In genomic region chr7:127776878-127777473, GRCm38 (mm10) we compare ENCODE assay signal across 7 mouse cellular contexts. TPM values are rescaled to one million over a fixed set of nuclear protein-coding genes. Genes with fewer than 3 reads are reported as not detected.
DNase-seq lines count a peak whose midpoint lies in the region; ATAC-seq and TF ChIP-seq lines count a peak whose summit lies in the region.

No protein-coding gene starts in this region.

- under 1% methylated on average over 70 of the region's 70 CpGs for WGBS in embryonic facial prominence, embryonic 12.5 days
- under 1% methylated on average over 51 of the region's 70 CpGs for WGBS in heart, adult 2 months
- WGBS in limb, embryonic 13.5 days: under 1% methylated on average over 62 of the region's 70 CpGs
- WGBS in midbrain, embryonic 16.5 days: under 1% methylated on average over 56 of the region's 70 CpGs

- peak overlapping the region; percentile 86 for H3K4me2 ChIP-seq in embryonic facial prominence, embryonic 12.5 days (replicated peaks)
- H3K4me2 ChIP-seq in limb, embryonic 13.5 days (replicated peaks): peak overlapping the region; percentile 81
- peak overlapping the region; percentile 63 for H3K4me2 ChIP-seq in midbrain, embryonic 16.5 days (ENCODE audit: low read length)

- peaks cover 22% of the 10 kb centered on the region for H3K36me3 ChIP-seq in embryonic facial prominence, embryonic 12.5 days
- H3K36me3 ChIP-seq in heart, adult 2 months (ENCODE audit: control insufficient read depth, insufficient read depth, low read length): peaks cover 6% of the 10 kb centered on the region
- peaks cover 42% of the 10 kb centered on the region for H3K36me3 ChIP-seq in limb, embryonic 13.5 days
- peaks cover 12% of the 10 kb centered on the region for H3K36me3 ChIP-seq in midbrain, embryonic 16.5 days (ENCODE audit: control insufficient read depth, insufficient read depth, low read length)

- TF ChIP-seq POLR2A in heart, adult 2 months (IDR thresholded peaks at IDR 0.05; ENCODE audit: insufficient read depth, low read depth, low read length): peak; percentile 65; the same call in 1 of the 2 replicates

- H3K27me3 ChIP-seq in embryonic facial prominence, embryonic 12.5 days: no peaks in the 10 kb centered on the region
- no peaks in the 10 kb centered on the region for H3K27me3 ChIP-seq in heart, adult 2 months (ENCODE audit: control insufficient read depth, insufficient read depth, low read length)
- H3K27me3 ChIP-seq in limb, embryonic 13.5 days: no peaks in the 10 kb centered on the region
- H3K27me3 ChIP-seq in midbrain, embryonic 16.5 days (ENCODE audit: control insufficient read depth, insufficient read depth, low read depth, low read length): no peaks in the 10 kb centered on the region

- DNase-seq in adrenal gland, postnatal 25 days: peak; percentile 96
- DNase-seq in heart, adult 2 months: peak; percentile 96 to 97
- peak; percentile 95 to 96 for DNase-seq in kidney, adult 8-10 months
- DNase-seq in spleen, postnatal 10 days (ENCODE audit: low spot score in 2 of 2): peak; percentile 95 to 98

- peaks cover 8% of the 10 kb centered on the region for H3K4me1 ChIP-seq in embryonic facial prominence, embryonic 12.5 days
- no peaks in the 10 kb centered on the region; the same call in 1 of the 2 replicates for H3K4me1 ChIP-seq in heart, adult 2 months (ENCODE audit: control insufficient read depth, insufficient read depth, low read length)
- peaks cover 30% of the 10 kb centered on the region for H3K4me1 ChIP-seq in limb, embryonic 13.5 days
- peaks cover 10% of the 10 kb centered on the region for H3K4me1 ChIP-seq in midbrain, embryonic 16.5 days (ENCODE audit: control insufficient read depth, insufficient read depth, low read length)

- peak overlapping the region; percentile 95 for H3K9ac ChIP-seq in embryonic facial prominence, embryonic 12.5 days
- peak overlapping the region; percentile 93 for H3K9ac ChIP-seq in heart, adult 2 months (ENCODE audit: low read depth, low read length)
- H3K9ac ChIP-seq in limb, embryonic 13.5 days: peak overlapping the region; percentile 92
- H3K9ac ChIP-seq in midbrain, embryonic 16.5 days (ENCODE audit: low read depth, low read length): peak overlapping the region; percentile 91

- intact Hi-C loops in heart, adult 2 months (cut with DNase I): loop anchor here (5.0 kb wide), 1 partner anchor 100 kb away; the partner anchor contains the start of genes Zfp646 and Zfp668

- TF ChIP-seq CTCF in heart, adult 2 months (IDR thresholded peaks at IDR 0.05): no peak

- H3K27ac ChIP-seq in embryonic facial prominence, embryonic 12.5 days: peak overlapping the region; percentile 96
- H3K27ac ChIP-seq in heart, adult 2 months: peak overlapping the region; percentile 99
- peak overlapping the region; percentile 97 for H3K27ac ChIP-seq in limb, embryonic 13.5 days
- peak overlapping the region; percentile 98 for H3K27ac ChIP-seq in midbrain, embryonic 16.5 days (ENCODE audit: low read length)

- H3K79me2 ChIP-seq in heart, adult 2 months (replicated peaks; ENCODE audit: control insufficient read depth, insufficient read depth, low read length): 0 out of 2 replicates have a peak, but pooled peaks cover 2% of the 10 kb centered on the region

- peak; percentile 79 for ATAC-seq in embryonic facial prominence, embryonic 12.5 days (ENCODE audit: insufficient number of reproducible peaks, insufficient read depth, low FRiP score, low TSS enrichment)
- peak; percentile 91 for ATAC-seq in limb, embryonic 13.5 days (ENCODE audit: low FRiP score, low read depth)
- peak; percentile 93 for ATAC-seq in midbrain, embryonic 16.5 days

- H3K4me3 ChIP-seq in embryonic facial prominence, embryonic 12.5 days: peak overlapping the region; percentile 88
- peak overlapping the region; percentile 94 for H3K4me3 ChIP-seq in heart, adult 2 months
- H3K4me3 ChIP-seq in limb, embryonic 13.5 days: peak overlapping the region; percentile 74
- H3K4me3 ChIP-seq in midbrain, embryonic 16.5 days (ENCODE audit: low read depth, low read length): peak overlapping the region; percentile 86

- H3K9me3 ChIP-seq in embryonic facial prominence, embryonic 12.5 days: no peaks in the 10 kb centered on the region
- no peaks in the 10 kb centered on the region for H3K9me3 ChIP-seq in limb, embryonic 13.5 days
- H3K9me3 ChIP-seq in midbrain, embryonic 16.5 days (replicated peaks; ENCODE audit: control insufficient read depth, low read length, poor library complexity, severe bottlenecking): no peaks in the 10 kb centered on the region

- TF ChIP-seq EP300 in heart, adult 2 months (IDR thresholded peaks at IDR 0.05; ENCODE audit: insufficient read depth, low read depth, low read length): no peak

RNA-seq across cellular contexts. Expression of gene Setd1a, which starts 0.5 kb away (rescaled TPM):
- total RNA-seq in adrenal gland, postnatal 25 days (2021): 36.9 and 49.8 TPM in 2 replicates
- polyA plus RNA-seq in embryonic facial prominence, embryonic 12.5 days (2016; fragmentation: Nextera tagmentation; extraction: Ambion mirVana): 25.5 and 26.5 TPM in 2 replicates
- total RNA-seq in heart, adult 2 months (2021): 10 to 100 TPM; 16.3 to 18.5 TPM
- 7.1 and 8.6 TPM in 2 replicates for polyA plus RNA-seq in heart, adult 2 months (2012; rRNA removed)
- polyA plus RNA-seq in limb, embryonic 13.5 days (2015; fragmentation: Nextera tagmentation; extraction: Ambion mirVana): 28.1 and 30.8 TPM in 2 replicates
- 12.8 and 18.0 TPM in 2 replicates for polyA plus RNA-seq in midbrain, embryonic 16.5 days (2015; fragmentation: Nextera tagmentation; extraction: Ambion mirVana)

RNA-seq across cellular contexts. Expression of gene Orai3, which starts 7.4 kb away (rescaled TPM):
- 31.5 and 37.2 TPM in 2 replicates for total RNA-seq in adrenal gland, postnatal 25 days (2021)
- 16.7 and 17.5 TPM in 2 replicates for polyA plus RNA-seq in embryonic facial prominence, embryonic 12.5 days (2016; fragmentation: Nextera tagmentation; extraction: Ambion mirVana)
- total RNA-seq in heart, adult 2 months (2021): 10 to 100 TPM; 21.9 to 23.5 TPM
- polyA plus RNA-seq in heart, adult 2 months (2012; rRNA removed): 27.5 and 31.7 TPM in 2 replicates
- 20.1 and 20.8 TPM in 2 replicates for polyA plus RNA-seq in limb, embryonic 13.5 days (2015; fragmentation: Nextera tagmentation; extraction: Ambion mirVana)
- polyA plus RNA-seq in midbrain, embryonic 16.5 days (2015; fragmentation: Nextera tagmentation; extraction: Ambion mirVana): 8.8 TPM in 2 replicates

RNA-seq across cellular contexts. Expression of gene Gm49388, which starts 8.4 kb away (rescaled TPM):
- 4.4 and 6.9 TPM in 2 replicates for total RNA-seq in adrenal gland, postnatal 25 days (2021)
- not detected in 2 replicates for polyA plus RNA-seq in embryonic facial prominence, embryonic 12.5 days (2016; fragmentation: Nextera tagmentation; extraction: Ambion mirVana)
- total RNA-seq in heart, adult 2 months (2021): 1 to 10 TPM; 1.6 to 2.6 TPM
- polyA plus RNA-seq in heart, adult 2 months (2012; rRNA removed): not detected in 2 replicates
- not detected in 2 replicates for polyA plus RNA-seq in limb, embryonic 13.5 days (2015; fragmentation: Nextera tagmentation; extraction: Ambion mirVana)
- not detected in 2 replicates for polyA plus RNA-seq in midbrain, embryonic 16.5 days (2015; fragmentation: Nextera tagmentation; extraction: Ambion mirVana)

RNA-seq across cellular contexts. Expression of gene Hsd3b7, which starts 23.4 kb away (rescaled TPM):
- total RNA-seq in adrenal gland, postnatal 25 days (2021): 49.1 and 66.2 TPM in 2 replicates
- polyA plus RNA-seq in embryonic facial prominence, embryonic 12.5 days (2016; fragmentation: Nextera tagmentation; extraction: Ambion mirVana): 10.3 and 10.9 TPM in 2 replicates
- total RNA-seq in heart, adult 2 months (2021): 10 to 100 TPM in 1 of 2 experiments, 1 to 10 TPM in 1; 9.8 to 12.9 TPM
- polyA plus RNA-seq in heart, adult 2 months (2012; rRNA removed): 37.0 and 45.0 TPM in 2 replicates
- polyA plus RNA-seq in limb, embryonic 13.5 days (2015; fragmentation: Nextera tagmentation; extraction: Ambion mirVana): 11.2 and 11.3 TPM in 2 replicates
- 8.4 and 10.3 TPM in 2 replicates for polyA plus RNA-seq in midbrain, embryonic 16.5 days (2015; fragmentation: Nextera tagmentation; extraction: Ambion mirVana)

RNA-seq across cellular contexts. Expression of gene Fbxl19, which starts 32.6 kb away (rescaled TPM):
- total RNA-seq in adrenal gland, postnatal 25 days (2021): 18.3 and 18.5 TPM in 2 replicates
- 11.8 and 11.9 TPM in 2 replicates for polyA plus RNA-seq in embryonic facial prominence, embryonic 12.5 days (2016; fragmentation: Nextera tagmentation; extraction: Ambion mirVana)
- 1 to 10 TPM; 3.3 to 3.4 TPM for total RNA-seq in heart, adult 2 months (2021)
- polyA plus RNA-seq in heart, adult 2 months (2012; rRNA removed): 4.1 and 4.8 TPM in 2 replicates
- 6.7 TPM in 2 replicates for polyA plus RNA-seq in limb, embryonic 13.5 days (2015; fragmentation: Nextera tagmentation; extraction: Ambion mirVana)
- polyA plus RNA-seq in midbrain, embryonic 16.5 days (2015; fragmentation: Nextera tagmentation; extraction: Ambion mirVana): 7.4 and 8.0 TPM in 2 replicates

Comparison
In these comparisons a context has a peak if more than half of its experiments do, and no peak if none do; other contexts are left out.
1. Peak in every context shown above with its lines: DNase-seq, ATAC-seq, H3K4me3 ChIP-seq and H3K27ac ChIP-seq.